Mouse (Mus musculus) CH12.LX (cell line): ENCODE measurements around the gene Babam2. TPM values are rescaled to one million over a fixed set of nuclear protein-coding genes. Genes with fewer than 3 reads are reported as not detected.

Experiments used
- DNase-seq: peaks from one replicate; pipeline ENCODE4 v3.0.0-alpha.2; 2013; ENCODE audit errors: extremely low read depth
- H3K27ac ChIP-seq: 2 replicates; pipeline ENCODE4 v1.5.1; 2012; ENCODE audit warnings: low read depth, mild to moderate bottlenecking, control low read depth, moderate library complexity; ENCODE audit not compliant: insufficient read depth
- H3K27me3 ChIP-seq: replicated peaks from 2 replicates; pipeline ENCODE3; 2012; ENCODE audit warnings: inconsistent platforms
- H3K36me3 ChIP-seq, 2 experiments: replicated peaks in 1 of 2; 2 replicates each; pipeline versions ENCODE3 to v1.6.1; 2012; ENCODE audit warnings: inconsistent platforms in 1 of 2, low read length in 1 of 2, mild to moderate bottlenecking in 1 of 2, mixed read lengths in 1 of 2, moderate library complexity in 1 of 2; ENCODE audit not compliant: control insufficient read depth in 1 of 2, insufficient read depth in 1 of 2
- H3K4me1 ChIP-seq, 2 experiments: 2 replicates each; pipeline ENCODE4 v1.6.1; 2012; ENCODE audit warnings: inconsistent platforms in 1 of 2, moderate library complexity in 1 of 2; ENCODE audit not compliant: insufficient read depth in 2 of 2, control insufficient read depth in 1 of 2
- H3K4me2 ChIP-seq: 2 replicates; pipeline ENCODE4 v1.6.1; 2012; ENCODE audit warnings: low read depth, mild to moderate bottlenecking, control low read depth; ENCODE audit not compliant: poor library complexity, insufficient read depth, severe bottlenecking
- H3K4me3 ChIP-seq, 3 experiments: fragments of 150-350 bp in 1 of 3; sonication (generic) in 1 of 3; replicated peaks in 1 of 3; 2 replicates each; pipeline versions ENCODE3 to v1.5.1; 2011 to 2012; ENCODE audit warnings: low read depth in 2 of 3, low read length in 2 of 3, mild to moderate bottlenecking in 2 of 3, moderate library complexity in 2 of 3, control low read depth in 1 of 3, improper control_type of control experiment in 1 of 3, inconsistent platforms in 1 of 3, mixed read lengths in 1 of 3; ENCODE audit not compliant: poor library complexity in 1 of 3
- H3K79me2 ChIP-seq: replicated peaks from 2 replicates; pipeline ENCODE4 v1.6.1; 2012; ENCODE audit warnings: mild to moderate bottlenecking, moderate library complexity; ENCODE audit not compliant: control insufficient read depth, poor library complexity, insufficient read depth, severe bottlenecking; ENCODE audit errors: extremely low read depth
- H3K9ac ChIP-seq: 2 replicates; pipeline ENCODE4 v1.6.1; 2012; ENCODE audit warnings: low read depth, mild to moderate bottlenecking, control low read depth, moderate library complexity; ENCODE audit not compliant: insufficient read depth
- H3K9me3 ChIP-seq: replicated peaks from 2 replicates; pipeline ENCODE3; 2012; ENCODE audit warnings: low read length, inconsistent platforms, mixed read lengths
- BHLHE40 ChIP-seq: IDR thresholded peaks from 2 replicates; pipeline ENCODE4 v1.6.1; 2011; ENCODE audit warnings: mild to moderate bottlenecking, low read depth, low read length, improper control_type of control experiment
- CHD1 ChIP-seq: IDR thresholded peaks from 2 replicates; pipeline ENCODE4 v1.6.1; 2012; ENCODE audit warnings: low read depth, low read length, improper control_type of control experiment, inconsistent platforms
- CTCF ChIP-seq, 2 experiments: IDR thresholded peaks in 1 of 2; conservative IDR thresholded peaks in 1 of 2; 2 replicates each; pipeline ENCODE4 v1.5.1; 2011 to 2012; ENCODE audit warnings: low read depth in 2 of 2, low read length in 2 of 2, improper control_type of control experiment in 1 of 2, inconsistent platforms in 1 of 2, mild to moderate bottlenecking in 1 of 2, moderate library complexity in 1 of 2
- ETS1 ChIP-seq: conservative IDR thresholded peaks from 2 replicates; pipeline ENCODE4 v1.6.1; 2012; ENCODE audit warnings: low read depth, mild to moderate bottlenecking, inconsistent platforms, low read length, improper control_type of control experiment, moderate library complexity
- GABPA ChIP-seq: IDR thresholded peaks from 2 replicates; pipeline ENCODE4 v1.6.1; 2012; ENCODE audit warnings: low read depth, low read length, improper control_type of control experiment, inconsistent platforms; ENCODE audit not compliant: insufficient replicate concordance
- HCFC1 ChIP-seq: IDR thresholded peaks from 2 replicates; pipeline ENCODE4 v1.6.1; 2012; ENCODE audit warnings: low read depth, mild to moderate bottlenecking, inconsistent platforms, low read length, improper control_type of control experiment
- JUN ChIP-seq: IDR thresholded peaks from 2 replicates; pipeline ENCODE4 v1.6.1; 2011; ENCODE audit warnings: low read depth, mild to moderate bottlenecking, low read length, improper control_type of control experiment, moderate library complexity; ENCODE audit not compliant: insufficient read depth
- JUND ChIP-seq: conservative IDR thresholded peaks from 2 replicates; pipeline ENCODE4 v1.6.1; 2011; ENCODE audit warnings: low read depth, low read length, improper control_type of control experiment
- KAT2A ChIP-seq: IDR thresholded peaks from 2 replicates; pipeline ENCODE4 v1.6.1; 2012; ENCODE audit warnings: low read length, improper control_type of control experiment, inconsistent platforms; ENCODE audit not compliant: insufficient replicate concordance
- MAFK ChIP-seq: IDR thresholded peaks from 2 replicates; pipeline ENCODE4 v1.6.1; 2011; ENCODE audit warnings: low read length, improper control_type of control experiment; ENCODE audit not compliant: insufficient replicate concordance
- MAX ChIP-seq: IDR thresholded peaks from 2 replicates; pipeline ENCODE4 v1.6.1; 2011; ENCODE audit warnings: low read length, improper control_type of control experiment
- MAZ ChIP-seq: IDR thresholded peaks from 2 replicates; pipeline ENCODE4 v1.6.1; 2012; ENCODE audit warnings: low read depth, mild to moderate bottlenecking, inconsistent platforms, low read length, improper control_type of control experiment, moderate library complexity
- NELFE ChIP-seq: IDR thresholded peaks from 2 replicates; pipeline ENCODE4 v1.6.1; 2011; ENCODE audit warnings: low read depth, low read length, improper control_type of control experiment
- NRF1 ChIP-seq: IDR thresholded peaks from 2 replicates; pipeline ENCODE4 v1.6.1; 2014; ENCODE audit warnings: low read depth, mild to moderate bottlenecking, inconsistent platforms, low read length, improper control_type of control experiment, moderate library complexity
- PAX5 ChIP-seq: IDR thresholded peaks from 2 replicates; pipeline ENCODE4 v1.6.1; 2012; ENCODE audit warnings: low read length, inconsistent platforms, mixed read lengths
- RAD21 ChIP-seq: IDR thresholded peaks from 2 replicates; pipeline ENCODE4 v1.6.1; 2011; ENCODE audit warnings: low read depth, mild to moderate bottlenecking, low read length, improper control_type of control experiment, moderate library complexity
- RCOR1 ChIP-seq: conservative IDR thresholded peaks from 2 replicates; pipeline ENCODE4 v1.6.1; 2012; ENCODE audit warnings: low read depth, mild to moderate bottlenecking, inconsistent platforms, low read length, improper control_type of control experiment
- SMC3 ChIP-seq: IDR thresholded peaks from 2 replicates; pipeline ENCODE4 v1.6.1; 2011; ENCODE audit warnings: low read depth, low read length, improper control_type of control experiment
- TBP ChIP-seq: conservative IDR thresholded peaks from 2 replicates; pipeline ENCODE4 v1.6.1; 2011; ENCODE audit warnings: low read depth, low read length, improper control_type of control experiment
- USF1 ChIP-seq: IDR thresholded peaks from 2 replicates; pipeline ENCODE4 v1.6.1; 2014; ENCODE audit warnings: low read depth, mild to moderate bottlenecking, inconsistent platforms, low read length, improper control_type of control experiment
- ZKSCAN1 ChIP-seq: IDR thresholded peaks from 2 replicates; pipeline ENCODE4 v1.6.1; 2012; ENCODE audit warnings: low read depth, inconsistent platforms, low read length, improper control_type of control experiment, borderline replicate concordance
- ZNF384 ChIP-seq: IDR thresholded peaks from 2 replicates; pipeline ENCODE4 v1.6.1; 2012; ENCODE audit warnings: low read depth, low read length, improper control_type of control experiment, inconsistent platforms
- dilution Hi-C: fragments of 300-500 bp; cut with MboI; formaldehyde crosslinking; loops from 2 replicates; pipeline ENCODE4 v1.14.3; 2020; ENCODE audit warnings: low sequenced_read_pairs; ENCODE audit not compliant: extremely low pct_unique_long_range_greater_than_20kb, extremely low pct_ligation_motif_present
- in situ Hi-C: fragments of 300-500 bp; cut with MboI; formaldehyde crosslinking; loops from 3 replicates; pipeline ENCODE4 v1.14.3; 2019; ENCODE audit warnings: low sequenced_read_pairs, low pct_ligation_motif_present, low pct_unique_long_range_greater_than_20kb, mixed read lengths
- polyA plus RNA-seq: library from polyadenylated mRNA; unstranded; fragments of >175 nt; gene quantifications from 2 replicates; pipeline ENCODE4 v1.2.1, GENCODE M21; 2012; ENCODE audit warnings: low read depth; ENCODE audit not compliant: insufficient read length
- total RNA-seq, 2 experiments: library from RNA; depleted of rRNA; stranded (reverse); fragments of 300-350 nt in 1 of 2; fragments of >200 nt in 1 of 2; gene quantifications; 2 replicates each; pipeline ENCODE4 v1.2.3; 2012 to 2014

Gene Babam2
- total and polyA plus RNA-seq, 3 experiments: 38.2 to 78.0 (median 39.8) TPM

DNA sequence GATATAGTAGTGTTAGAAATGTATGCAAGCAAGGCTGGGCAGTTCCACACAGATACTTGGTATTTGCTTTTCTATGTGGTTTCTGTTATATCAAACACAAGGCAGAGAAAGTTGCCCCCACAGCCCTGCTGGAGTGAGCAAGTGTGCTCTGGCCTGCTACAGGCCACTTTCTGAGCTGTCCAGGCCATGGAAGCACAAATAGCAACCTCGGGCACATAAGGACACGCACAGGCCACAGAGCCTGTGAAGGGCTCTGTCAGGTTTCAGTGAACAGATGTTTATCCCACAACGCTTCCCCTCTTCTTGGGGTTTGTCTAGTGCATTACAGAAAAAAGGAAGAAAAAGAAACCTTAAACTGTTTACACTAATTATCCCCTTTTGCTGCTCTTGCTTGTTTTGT lies 236.9 kb downstream of the Babam2 start:
- in situ Hi-C loops: no loop called here
- Histone ChIP-seq H3K9me3 (no peaks in the 10 kb centered on the region), H3K36me3 (peaks cover 0 to 6% of the 10 kb centered on the region in 2 experiments), H3K4me3 (no peak overlapping the region), H3K27ac (no peak overlapping the region), H3K9ac (no peak overlapping the region), H3K4me1 (0 out of 4 replicates have a peak, but pooled peaks cover 0 to 8% of the 10 kb centered on the region in 2 experiments), H3K79me2 (no peaks in the 10 kb centered on the region), H3K27me3 (no peaks in the 10 kb centered on the region), H3K4me2 (no peak overlapping the region)
- TF ChIP-seq ZNF384 (no peak), USF1 (no peak), CTCF (conservative IDR thresholded peaks at IDR 0.05 in 1 of 2, IDR thresholded peaks at IDR 0.05 in 1 of 2; ENCODE audit: low read depth in 2 of 2, low read length in 2 of 2) (no peak), JUND (no peak), BHLHE40 (no peak), JUN (no peak), RAD21 (no peak), MAZ (no peak), NELFE (no peak), MAX (no peak), HCFC1 (no peak), ZKSCAN1 (no peak), CHD1 (no peak), GABPA (no peak), RCOR1 (no peak), SMC3 (no peak), ETS1 (no peak), PAX5 (no peak), NRF1 (no peak), KAT2A (no peak)
- no peak for DNase-seq
- dilution Hi-C loops: no loop called here

DNA sequence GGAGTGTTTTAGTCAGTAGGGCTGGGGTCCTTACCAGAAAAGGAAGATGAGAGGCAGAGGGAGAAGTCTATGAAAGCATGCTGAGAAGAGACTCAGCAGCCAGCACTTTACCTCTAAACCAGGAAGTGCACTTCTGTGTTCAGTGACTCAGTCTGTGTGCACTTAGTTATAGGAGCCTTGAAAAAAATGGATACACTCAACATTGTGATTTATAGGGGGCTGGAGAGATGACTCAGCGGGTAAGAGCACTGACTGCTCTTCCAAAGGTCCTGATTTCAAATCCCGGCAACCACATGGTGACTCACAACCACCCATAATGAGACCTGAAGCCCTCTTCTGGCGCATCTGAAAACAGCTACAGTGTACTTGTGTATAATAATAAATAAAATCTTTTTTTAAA lies 238.5 kb downstream of the Babam2 start:
- H3K27me3 ChIP-seq: no peaks in the 10 kb centered on the region
- no peak for DNase-seq
- H3K79me2 ChIP-seq: no peaks in the 10 kb centered on the region
- no peak overlapping the region for H3K4me3 ChIP-seq
- H3K9me3 ChIP-seq: no peaks in the 10 kb centered on the region
- no peaks in the 10 kb centered on the region for H3K36me3 ChIP-seq
- dilution Hi-C loops: no loop called here
- no peak overlapping the region for H3K27ac ChIP-seq
- no peak overlapping the region for H3K9ac ChIP-seq
- in situ Hi-C loops: no loop called here
- 0 out of 4 replicates have a peak, but pooled peaks cover 0 to 8% of the 10 kb centered on the region in 2 experiments for H3K4me1 ChIP-seq
- TF ChIP-seq USF1 (no peak), CHD1 (no peak), MAFK (no peak), TBP (no peak), MAX (no peak), KAT2A (no peak), PAX5 (no peak), NRF1 (no peak), RCOR1 (no peak), MAZ (no peak), BHLHE40 (no peak), RAD21 (no peak)
- H3K4me2 ChIP-seq: no peak overlapping the region
